In the genomic region with DNA sequence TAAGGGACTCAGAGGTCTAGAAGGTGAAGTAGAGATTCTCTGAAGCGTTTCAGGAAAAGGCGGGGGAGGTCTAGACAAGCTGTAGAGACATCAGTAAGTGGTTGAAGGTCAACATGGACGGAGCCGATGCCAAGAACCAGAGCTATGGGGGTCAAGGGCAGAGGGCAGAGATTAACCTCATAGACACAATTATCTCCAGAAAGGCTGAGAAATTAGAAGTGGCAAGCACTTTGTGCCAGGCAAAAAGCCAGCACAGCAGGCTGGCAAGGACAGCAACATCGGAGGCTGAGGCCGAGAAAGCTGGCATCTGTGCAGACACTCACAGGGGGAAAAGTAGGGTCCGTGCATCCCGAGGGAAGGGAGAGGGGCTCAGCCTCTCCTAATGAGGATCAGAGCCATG, we compare ENCODE assay signal across 18 mouse cellular contexts. TPM values are rescaled to one million over a fixed set of nuclear protein-coding genes. Genes with fewer than 3 reads are reported as not detected.
A peak's percentile ranks its signal among the peaks of the same experiment; 100 is the strongest.
DNase-seq lines count a peak whose midpoint lies in the region; ATAC-seq lines count a peak whose summit lies in the region.
"Had no signal": no experiment of that assay in that cellular context is flagged by ENCODE, and none has a peak within 500 bp of the region (broad histone marks: within the 10 kb centered on the region; RNA-seq: fewer than 3 reads in every experiment).

No protein-coding gene starts in this region.

- peak; percentile 17 to 20 for DNase-seq in heart, postnatal 10 days
- no peak for DNase-seq in heart, postnatal 36 days
- no peak for DNase-seq in limb, embryonic 10.5 days (ENCODE audit: low spot score)
- DNase-seq in spleen, postnatal 14 days (ENCODE audit: low spot score in 2 of 2): no peak
- DNase-seq: cerebellum, adult 9-10 months; gastrocnemius, postnatal 36 days; right cerebral cortex, postnatal 14 days; thymus, postnatal 14 days had no signal

- WGBS in midbrain, embryonic 15.5 days: 53% methylated on average over 8 of the region's 8 CpGs
- 54% methylated on average over 8 of the region's 8 CpGs for WGBS in midbrain, embryonic 16.5 days
- 56% methylated on average over 8 of the region's 8 CpGs for WGBS in forebrain, embryonic 16.5 days
- WGBS in limb, embryonic 10.5 days: 82% methylated on average over 8 of the region's 8 CpGs

- H3K9me3 ChIP-seq in midbrain, embryonic 15.5 days: no peaks in the 10 kb centered on the region
- no peaks in the 10 kb centered on the region for H3K9me3 ChIP-seq in midbrain, embryonic 16.5 days (replicated peaks; ENCODE audit: control insufficient read depth, low read length, poor library complexity, severe bottlenecking)
- no peaks in the 10 kb centered on the region for H3K9me3 ChIP-seq in forebrain, embryonic 16.5 days (ENCODE audit: control insufficient read depth, low read length)
- no peaks in the 10 kb centered on the region for H3K9me3 ChIP-seq in limb, embryonic 10.5 days (replicated peaks)
- H3K9me3 ChIP-seq: G1E; heart, embryonic 15.5 days; neural tube, embryonic 15.5 days had no signal

- H3K9ac ChIP-seq in midbrain, embryonic 15.5 days: no peak overlapping the region
- no peak overlapping the region for H3K9ac ChIP-seq in midbrain, embryonic 16.5 days (ENCODE audit: low read depth, low read length)
- H3K9ac ChIP-seq in forebrain, embryonic 16.5 days (replicated peaks; ENCODE audit: low read depth, low read length): peak overlapping the region; percentile 24; the same call in 1 of the 2 replicates
- H3K9ac ChIP-seq: heart, embryonic 15.5 days; liver, embryonic 14.5 days; neural tube, embryonic 15.5 days had no signal

- intact Hi-C loops in heart, postnatal 10 days (cut with DNase I): no loop called here
- intact Hi-C loops in heart, postnatal 36 days (cut with DNase I): no loop called here

- H3K4me2 ChIP-seq in midbrain, embryonic 15.5 days: no peak overlapping the region
- H3K4me2 ChIP-seq in midbrain, embryonic 16.5 days (ENCODE audit: low read length): no peak overlapping the region
- no peak overlapping the region for H3K4me2 ChIP-seq in forebrain, embryonic 16.5 days (ENCODE audit: low read length)
- H3K4me2 ChIP-seq: heart, embryonic 15.5 days; neural tube, embryonic 15.5 days had no signal

- H3K4me3 ChIP-seq in midbrain, embryonic 15.5 days: no peak overlapping the region
- H3K4me3 ChIP-seq in midbrain, embryonic 16.5 days (ENCODE audit: low read depth, low read length): no peak overlapping the region
- H3K4me3 ChIP-seq in forebrain, embryonic 16.5 days (replicated peaks; ENCODE audit: low read length): no peak overlapping the region
- no peak overlapping the region for H3K4me3 ChIP-seq in limb, embryonic 10.5 days
- H3K4me3 ChIP-seq: heart, embryonic 15.5 days; neural tube, embryonic 15.5 days had no signal

- H3K27ac ChIP-seq in midbrain, embryonic 15.5 days: 0 out of 2 replicates have a peak overlapping the region, but pooled peaks have one; percentile 8
- no peak overlapping the region for H3K27ac ChIP-seq in midbrain, embryonic 16.5 days (ENCODE audit: low read length)
- peak overlapping the region; percentile 47; the same call in 1 of the 2 replicates for H3K27ac ChIP-seq in forebrain, embryonic 16.5 days (ENCODE audit: low read length)
- H3K27ac ChIP-seq in limb, embryonic 10.5 days: peak overlapping the region; percentile 20; the same call in 1 of the 2 replicates
- H3K27ac ChIP-seq: heart, embryonic 15.5 days; liver, embryonic 14.5 days; neural tube, embryonic 15.5 days had no signal

- ATAC-seq in midbrain, embryonic 15.5 days (replicated peaks): no peak
- ATAC-seq in midbrain, embryonic 16.5 days: no peak
- ATAC-seq in forebrain, embryonic 16.5 days: peak; percentile 8; the same call in 1 of the 2 replicates

- H3K4me1 ChIP-seq in midbrain, embryonic 15.5 days: peaks cover 13% of the 10 kb centered on the region
- peaks cover 7% of the 10 kb centered on the region for H3K4me1 ChIP-seq in midbrain, embryonic 16.5 days (ENCODE audit: control insufficient read depth, insufficient read depth, low read length)
- peaks cover 16% of the 10 kb centered on the region for H3K4me1 ChIP-seq in forebrain, embryonic 16.5 days (replicated peaks; ENCODE audit: control insufficient read depth, insufficient read depth, low read length)
- H3K4me1 ChIP-seq in limb, embryonic 10.5 days: peaks cover 50% of the 10 kb centered on the region

- no peaks in the 10 kb centered on the region for H3K36me3 ChIP-seq in midbrain, embryonic 15.5 days (replicated peaks)
- no peaks in the 10 kb centered on the region for H3K36me3 ChIP-seq in midbrain, embryonic 16.5 days (ENCODE audit: control insufficient read depth, insufficient read depth, low read length)
- no peaks in the 10 kb centered on the region for H3K36me3 ChIP-seq in forebrain, embryonic 16.5 days (ENCODE audit: control insufficient read depth, insufficient read depth)
- H3K36me3 ChIP-seq in limb, embryonic 10.5 days: no peaks in the 10 kb centered on the region
- H3K36me3 ChIP-seq: G1E; heart, embryonic 15.5 days had no signal

- H3K27me3 ChIP-seq in midbrain, embryonic 15.5 days (replicated peaks): no peaks in the 10 kb centered on the region
- H3K27me3 ChIP-seq in midbrain, embryonic 16.5 days (ENCODE audit: control insufficient read depth, insufficient read depth, low read depth, low read length): no peaks in the 10 kb centered on the region
- H3K27me3 ChIP-seq in forebrain, embryonic 16.5 days (replicated peaks; ENCODE audit: control insufficient read depth, insufficient read depth, low read length): no peaks in the 10 kb centered on the region
- H3K27me3 ChIP-seq in limb, embryonic 10.5 days (ENCODE audit: low read depth, poor library complexity, severe bottlenecking): 0 out of 2 replicates have a peak, but pooled peaks cover 8% of the 10 kb centered on the region
- H3K27me3 ChIP-seq: heart, embryonic 15.5 days; neural tube, embryonic 15.5 days had no signal

RNA-seq across cellular contexts. Expression of a gene that starts 2.5 kb away (rescaled TPM):
- total RNA-seq in heart, postnatal 10 days (2021): under 1 TPM; 0.12 to 0.14 TPM
- under 1 TPM in 1 of 2 experiments, not detected in 1; 0.11 TPM for total RNA-seq in heart, postnatal 36 days (2021)
- polyA plus RNA-seq in midbrain, embryonic 15.5 days (2015; fragmentation: Nextera tagmentation; extraction: Ambion mirVana): 0.33 and 0.37 TPM in 2 replicates
- 0.35 TPM in 2 replicates for polyA plus RNA-seq in midbrain, embryonic 16.5 days (2015; fragmentation: Nextera tagmentation; extraction: Ambion mirVana)
- 0.66 and 0.84 TPM in 2 replicates for polyA plus RNA-seq in forebrain, embryonic 16.5 days (2015; fragmentation: Nextera tagmentation; extraction: Ambion mirVana)
- polyA plus RNA-seq in limb, embryonic 10.5 days (2016; fragmentation: Nextera tagmentation; extraction: Ambion mirVana): 0.13 TPM in 2 replicates
- total RNA-seq: monocyte, adult 5-6 weeks had no signal
- polyA plus RNA-seq: G1E had no signal

RNA-seq across cellular contexts. Expression of a gene that starts 28.4 kb away (rescaled TPM):
- total RNA-seq in heart, postnatal 10 days (2021): 1 to 10 TPM; 4.2 to 4.6 TPM
- 1 to 10 TPM; 5.3 to 5.8 TPM for total RNA-seq in heart, postnatal 36 days (2021)
- 20.6 and 23.8 TPM in 2 replicates for polyA plus RNA-seq in midbrain, embryonic 15.5 days (2015; fragmentation: Nextera tagmentation; extraction: Ambion mirVana)
- 22.5 and 22.8 TPM in 2 replicates for polyA plus RNA-seq in midbrain, embryonic 16.5 days (2015; fragmentation: Nextera tagmentation; extraction: Ambion mirVana)
- 17.9 and 18.1 TPM in 2 replicates for polyA plus RNA-seq in forebrain, embryonic 16.5 days (2015; fragmentation: Nextera tagmentation; extraction: Ambion mirVana)
- 18.6 and 19.1 TPM in 2 replicates for polyA plus RNA-seq in limb, embryonic 10.5 days (2016; fragmentation: Nextera tagmentation; extraction: Ambion mirVana)

RNA-seq across cellular contexts. Expression of a gene that starts 30.3 kb away (rescaled TPM):
- 1 to 10 TPM; 1.9 to 3.0 TPM for total RNA-seq in heart, postnatal 10 days (2021)
- total RNA-seq in heart, postnatal 36 days (2021): 1 to 10 TPM; 2.4 to 2.6 TPM
- polyA plus RNA-seq in midbrain, embryonic 15.5 days (2015; fragmentation: Nextera tagmentation; extraction: Ambion mirVana): 18.5 and 19.0 TPM in 2 replicates
- polyA plus RNA-seq in midbrain, embryonic 16.5 days (2015; fragmentation: Nextera tagmentation; extraction: Ambion mirVana): 23.5 and 24.0 TPM in 2 replicates
- 17.5 and 18.7 TPM in 2 replicates for polyA plus RNA-seq in forebrain, embryonic 16.5 days (2015; fragmentation: Nextera tagmentation; extraction: Ambion mirVana)
- polyA plus RNA-seq in limb, embryonic 10.5 days (2016; fragmentation: Nextera tagmentation; extraction: Ambion mirVana): 3.4 and 4.5 TPM in 2 replicates

RNA-seq across cellular contexts. Expression of a gene that starts 51.5 kb away (rescaled TPM):
- not detected for total RNA-seq in heart, postnatal 10 days (2021)
- not detected for total RNA-seq in heart, postnatal 36 days (2021)
- 0.15 and 0.41 TPM in 2 replicates for polyA plus RNA-seq in midbrain, embryonic 15.5 days (2015; fragmentation: Nextera tagmentation; extraction: Ambion mirVana)
- 0.45 and 0.57 TPM in 2 replicates for polyA plus RNA-seq in midbrain, embryonic 16.5 days (2015; fragmentation: Nextera tagmentation; extraction: Ambion mirVana)
- 0.30 and 0.36 TPM in 2 replicates for polyA plus RNA-seq in forebrain, embryonic 16.5 days (2015; fragmentation: Nextera tagmentation; extraction: Ambion mirVana)
- polyA plus RNA-seq in limb, embryonic 10.5 days (2016; fragmentation: Nextera tagmentation; extraction: Ambion mirVana): not detected in 2 replicates
- total RNA-seq: gastrocnemius, postnatal 36 days; monocyte, adult 5-6 weeks had no signal
- polyA plus RNA-seq: C2C12; embryonic facial prominence, embryonic 11.5 days; heart, embryonic 15.5 days had no signal

Comparison
In these comparisons a context has a peak if more than half of its experiments do, and no peak if none do; other contexts are left out.
1. DNase-seq: peak in heart, postnatal 10 days (2 of 2); none in heart, postnatal 36 days (0 of 2), limb, embryonic 10.5 days (single experiment) and spleen, postnatal 14 days (0 of 2).